Mouse (Mus musculus) testis, adult 2 months (tissue): ENCODE measurements around the gene Kcnb1.

Source experiments
- CTCF ChIP-seq: fragments of 200-500 bp; IDR thresholded peaks from 2 replicates; pipeline ENCODE4 v1.5.1; 2012; ENCODE audit warnings: low read depth, mild to moderate bottlenecking, inconsistent platforms, low read length, moderate library complexity; ENCODE audit not compliant: control insufficient read depth, insufficient read depth, insufficient replicate concordance
- POLR2A ChIP-seq: fragments of 200-500 bp; IDR thresholded peaks from 2 replicates; pipeline ENCODE4 v1.6.1; 2012; ENCODE audit warnings: low read depth, mild to moderate bottlenecking, inconsistent platforms, low read length, moderate library complexity; ENCODE audit not compliant: control insufficient read depth

DNA sequence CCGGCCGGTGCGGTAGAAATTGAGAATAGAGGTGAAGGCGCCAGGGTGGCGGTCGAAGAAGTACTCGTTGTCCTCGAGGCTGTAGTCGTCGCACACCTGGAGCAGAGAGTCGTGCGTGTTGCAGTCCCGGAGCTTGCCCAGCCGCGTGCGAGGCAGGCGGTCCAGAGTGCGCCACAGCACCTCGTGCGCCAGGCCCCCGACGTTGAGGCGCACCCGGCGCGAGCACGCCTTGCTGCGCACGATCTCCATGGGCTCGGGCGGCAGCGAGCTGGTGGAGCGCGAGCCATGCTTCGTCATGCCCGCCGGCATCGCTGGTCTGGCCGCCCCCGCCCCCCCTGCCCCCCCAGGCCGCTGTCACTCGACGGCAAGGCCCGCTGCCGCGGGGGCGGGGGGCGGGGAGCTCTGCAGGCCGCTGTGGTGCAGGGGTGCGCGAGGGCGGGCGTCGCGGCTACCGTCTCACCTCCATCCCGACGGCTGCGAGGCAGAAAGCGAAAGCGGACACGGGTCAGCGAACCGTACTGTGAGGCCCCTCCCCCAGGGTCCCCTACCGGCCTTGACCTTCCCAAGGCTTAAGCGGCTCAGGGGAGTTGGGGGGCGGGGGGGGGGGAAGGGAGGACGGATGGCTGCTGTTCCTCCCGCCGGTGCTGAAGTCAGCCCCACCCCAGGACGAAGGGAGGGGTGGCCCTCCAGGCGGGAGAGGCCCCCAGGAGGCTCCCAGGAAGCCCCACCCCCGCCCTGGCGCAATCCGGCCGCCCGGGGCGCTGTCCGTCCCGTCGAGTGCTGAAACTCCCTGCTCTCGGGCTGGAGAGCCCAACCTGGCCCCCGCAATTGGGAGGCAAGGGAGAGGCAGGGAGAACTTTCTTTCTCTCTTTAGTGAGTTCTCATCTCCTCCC lies 1.4 kb downstream of the Kcnb1 start:
- TF ChIP-seq CTCF = no peak
- TF ChIP-seq POLR2A = no peak
